Mouse (Mus musculus) gastrocnemius, postnatal 36 days (tissue): ENCODE data around the gene Bbx. TPM values are rescaled to one million over a fixed set of nuclear protein-coding genes. Genes with fewer than 3 reads are reported as not detected.

ENCODE experiments used
- DNase-seq, 2 experiments: peaks; one replicate each; pipeline ENCODE4 v3.0.0; 2022
- intact Hi-C: fragments of 180-260 bp; cut with DNase I; formaldehyde crosslinking; loops from one replicate; pipeline ENCODE4 v1.15.1; 2025
- long read RNA-seq, 2 experiments: library from polyadenylated mRNA; stranded (forward); transcript quantifications; one replicate each; pipeline ENCODE4 v2.0.0; 2021
- total RNA-seq, 2 experiments: library from RNA; stranded (reverse); gene quantifications; 2 replicates each; pipeline ENCODE4 v1.2.3; 2021

Gene Bbx
- total RNA-seq, result 1 to 10 TPM; 6.6 to 6.8 TPM
- long read RNA-seq, experiment 1, result 0 reads
- long read RNA-seq, experiment 2, partial matches to known transcripts, result 1 of 2 reads
- long read RNA-seq, experiment 2, other reads (novel, unspliced or antisense), result 1 of 2 reads

DNA sequence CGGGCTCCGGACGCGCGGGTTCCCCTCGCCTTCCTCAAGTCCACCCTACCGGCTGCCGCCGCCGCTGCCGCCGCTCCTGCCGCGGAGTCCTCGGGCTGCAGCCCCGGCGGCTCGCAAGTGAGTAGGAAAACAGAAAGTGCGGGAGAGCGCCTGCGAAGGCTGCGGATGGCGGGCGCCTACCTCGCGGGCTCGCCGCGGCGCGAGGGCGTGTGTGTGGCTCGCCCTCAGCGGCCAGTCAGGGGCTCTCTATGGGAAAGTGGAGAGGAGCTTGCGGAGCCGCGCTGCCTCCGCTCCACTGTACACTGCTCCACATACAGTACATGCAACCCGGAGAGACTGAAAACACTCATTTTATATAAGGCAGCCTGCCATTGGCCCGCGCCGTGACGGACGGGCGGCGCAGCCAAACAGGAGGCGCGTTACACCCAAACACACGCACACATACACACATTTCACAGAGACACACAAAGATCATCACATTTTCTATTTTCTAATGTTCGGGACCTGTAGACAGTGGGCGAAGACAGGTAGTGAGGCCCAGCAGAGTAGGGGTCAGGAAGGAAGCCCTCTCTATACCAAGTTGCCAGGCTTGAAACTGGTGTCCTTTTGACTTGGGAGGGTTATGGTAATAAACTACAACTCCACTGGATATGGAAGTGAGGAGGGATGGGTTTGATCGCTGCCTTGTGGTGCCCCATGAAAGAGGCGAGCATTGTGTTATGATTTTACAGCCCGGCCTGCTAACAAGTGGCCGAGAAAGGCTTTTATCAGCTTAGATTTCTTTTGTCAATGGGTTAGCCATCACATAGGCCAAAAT, at the start of gene Bbx:
TSS of gene Bbx (minus strand) at position 329 of the 817 bp plus-strand sequence.
- intact Hi-C loops, result loop anchor here (5.0 kb wide), 2 partner anchors 95 to 305 kb away; no protein-coding TSS in a partner anchor

DNA sequence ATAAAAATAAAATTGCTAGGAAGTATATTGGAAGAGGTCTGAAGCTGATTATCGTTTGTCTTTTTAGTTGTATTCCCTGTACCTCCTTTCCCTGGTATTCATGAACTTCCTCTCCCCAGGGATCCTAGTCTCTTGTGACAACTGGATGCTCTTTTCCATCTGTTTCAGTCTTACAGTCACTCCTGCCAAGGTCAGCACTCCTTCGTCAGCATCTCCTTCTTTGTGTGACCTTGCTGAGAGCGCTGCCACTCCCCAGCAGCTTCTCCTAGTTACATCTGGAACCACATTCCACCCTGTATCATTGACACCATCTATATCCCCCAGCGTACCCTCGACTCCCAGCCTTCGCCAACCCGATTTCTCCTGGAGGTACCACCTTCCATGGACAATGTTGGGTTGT, 49.7 kb upstream of the Bbx start:
- intact Hi-C loops, result no loop called here

More for the DNA sequence above, at the start of gene Bbx:
- DNase-seq, result peak; percentile 92 to 100

GRCm38 (mm10) chr16:50481341-50481740, 49.2 kb upstream of the Bbx start:
- DNase-seq, result no peak
- intact Hi-C loops, result no loop called here

More for the DNA sequence above, 49.7 kb upstream of the Bbx start:
- no peak for DNase-seq

- DNase-seq, result no peak
- intact Hi-C loops, result no loop called here
Observed at GRCm38 (mm10) chr16:50478695-50479094, 46.5 kb upstream of the Bbx start.

DNA sequence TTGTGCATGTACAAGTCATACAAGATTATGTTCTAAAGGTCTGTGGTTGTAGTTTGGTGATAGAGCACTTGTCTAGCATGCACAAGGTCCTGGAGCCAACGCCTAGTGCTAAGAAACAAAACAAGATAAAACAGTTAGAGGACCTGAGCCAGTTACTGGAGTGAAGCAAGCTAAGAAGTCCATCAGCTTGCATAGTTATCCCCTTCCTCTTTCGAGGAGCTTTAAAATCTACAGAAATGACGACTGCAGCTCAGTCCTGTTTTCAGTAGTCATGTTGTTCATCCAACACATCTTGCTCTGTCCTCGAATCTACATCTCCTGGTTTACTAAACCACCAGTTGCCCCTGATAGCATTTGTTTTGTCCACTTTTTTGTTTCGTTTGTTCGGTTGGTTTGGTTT, 45.4 kb upstream of the Bbx start:
- intact Hi-C loops, result no loop called here
- no peak for DNase-seq

GRCm38 (mm10) chr16:50462226-50462870, 30.2 kb upstream of the Bbx start:
- intact Hi-C loops, result no loop called here
- no peak for DNase-seq

- intact Hi-C loops, result no loop called here
- DNase-seq, result no peak
Observed at GRCm38 (mm10) chr16:50459146-50459545, 27.0 kb upstream of the Bbx start.

GRCm38 (mm10) chr16:50456053-50456452, 23.9 kb upstream of the Bbx start:
- no peak for DNase-seq
- intact Hi-C loops, result no loop called here

GRCm38 (mm10) chr16:50449086-50449485, 16.9 kb upstream of the Bbx start:
- DNase-seq, result no peak
- intact Hi-C loops, result no loop called here

DNA sequence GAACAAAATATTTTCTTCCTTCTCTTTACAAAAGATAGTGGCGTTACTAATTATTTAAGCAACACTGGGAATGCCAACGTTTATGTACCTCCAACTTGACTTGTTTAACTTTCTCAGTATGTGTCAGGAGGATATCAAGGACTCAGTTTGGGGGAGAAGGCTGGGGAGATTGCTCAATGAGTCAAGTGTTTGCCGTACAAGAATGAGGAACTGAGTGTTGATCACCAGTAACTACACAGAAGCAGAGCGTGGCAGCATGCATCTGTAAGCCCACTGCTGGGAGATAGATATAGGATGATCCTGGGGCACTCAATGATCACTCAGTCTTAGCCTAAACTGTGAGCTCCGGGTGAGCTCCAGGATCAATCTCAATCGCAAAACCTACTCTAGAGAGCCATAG, 12.8 kb upstream of the Bbx start:
- intact Hi-C loops, result no loop called here
- no peak for DNase-seq

DNA sequence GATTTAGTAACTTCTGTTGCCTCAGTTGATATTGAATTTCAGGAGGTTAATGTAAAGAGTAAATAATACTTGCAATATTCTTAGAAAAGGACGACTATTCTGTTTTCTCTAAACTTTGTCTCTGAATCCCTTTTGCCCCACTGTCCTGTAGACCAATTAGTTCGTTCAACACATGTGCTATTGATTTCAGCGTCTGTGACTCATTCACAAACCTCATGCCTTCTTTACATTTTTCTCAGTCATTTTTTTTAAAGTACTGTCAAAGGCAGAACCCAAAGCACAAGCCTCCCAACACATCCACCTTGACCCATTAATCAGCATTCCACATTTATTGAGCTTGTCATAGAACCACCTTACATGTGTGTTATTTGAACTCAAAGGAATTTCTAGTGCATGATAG, 6.6 kb upstream of the Bbx start:
- no peak for DNase-seq
- intact Hi-C loops, result no loop called here

DNA sequence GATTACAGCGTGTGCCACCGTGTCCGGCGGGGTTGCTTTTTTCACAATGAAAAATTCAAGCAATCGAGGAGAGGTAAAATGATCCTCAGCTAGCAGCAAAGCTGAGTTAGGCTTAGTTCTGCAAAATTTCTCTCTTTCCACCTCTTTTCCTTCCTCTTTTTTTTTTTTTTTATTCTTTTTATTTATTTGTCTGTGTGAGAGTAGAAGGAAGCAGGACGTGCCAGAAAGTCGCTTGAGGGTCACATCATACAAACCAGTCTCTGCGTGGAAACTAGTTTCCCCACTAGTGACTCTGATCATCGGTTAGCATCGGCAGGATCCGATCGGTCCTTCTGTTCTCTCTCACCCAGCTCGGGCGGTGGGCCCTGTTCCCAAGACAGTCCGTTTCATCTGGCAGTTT, 5.6 kb upstream of the Bbx start:
- DNase-seq, result no peak
- intact Hi-C loops, result no loop called here

- DNase-seq, result no peak
- intact Hi-C loops, result no loop called here
Observed at GRCm38 (mm10) chr16:50437331-50437730, 5.1 kb upstream of the Bbx start.

GRCm38 (mm10) chr16:50431011-50431981, 894 bp downstream of the Bbx start:
- intact Hi-C loops, result loop anchor here (5.0 kb wide), 2 partner anchors 96 to 306 kb away; no protein-coding TSS in a partner anchor
- DNase-seq, result peak; percentile 8 to 65

- no peak for DNase-seq
- intact Hi-C loops, result loop anchor here (5.0 kb wide), 2 partner anchors 97 to 307 kb away; no protein-coding TSS in a partner anchor
Observed at GRCm38 (mm10) chr16:50430515-50430877, 1.7 kb downstream of the Bbx start.

- DNase-seq, result peak; percentile 16 to 25
- intact Hi-C loops, result loop anchor here (5.0 kb wide), 2 partner anchors 97 to 307 kb away; no protein-coding TSS in a partner anchor
Observed at GRCm38 (mm10) chr16:50429692-50430514, 2.3 kb downstream of the Bbx start.

DNA sequence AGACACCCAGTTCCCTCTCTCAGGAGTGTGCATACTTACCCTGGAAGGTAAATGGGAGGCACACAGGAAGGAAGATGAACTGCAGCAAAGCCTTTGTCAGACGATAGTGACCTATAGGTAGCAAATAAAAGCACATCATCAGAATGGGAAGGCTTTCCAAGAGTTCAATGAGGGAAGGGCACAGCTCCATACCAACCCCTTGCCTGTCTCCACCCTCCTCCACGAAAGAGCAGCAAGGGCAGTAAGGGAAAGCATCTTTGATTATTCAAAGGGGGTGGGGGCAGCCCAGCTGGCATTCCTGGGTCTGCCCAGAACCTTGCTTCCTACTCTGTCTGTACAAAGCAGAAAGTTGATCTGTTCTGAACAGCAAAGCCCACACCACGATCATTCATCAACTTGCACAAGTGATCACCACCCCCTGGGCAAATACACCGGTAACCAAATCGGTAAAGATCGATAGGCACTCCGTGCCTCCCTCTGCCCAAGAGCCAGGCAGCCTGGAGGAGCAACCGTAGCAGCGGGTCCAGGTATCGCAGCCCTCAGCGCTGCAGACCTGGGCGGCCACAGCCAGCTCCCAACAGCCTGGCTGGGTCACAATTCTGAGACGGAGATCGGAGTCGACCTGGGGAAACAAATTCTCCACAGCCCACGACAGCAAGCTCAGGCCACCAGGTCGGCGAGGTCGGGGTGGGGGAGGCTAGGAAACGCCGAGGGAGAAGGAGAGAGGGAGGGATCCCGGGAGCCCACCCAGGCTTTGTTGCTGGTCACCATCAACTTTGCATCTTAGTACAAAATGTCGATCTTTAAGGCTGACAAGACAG, 3.1 kb downstream of the Bbx start:
- no peak for DNase-seq
- intact Hi-C loops, result no loop called here

- intact Hi-C loops, result no loop called here
- no peak for DNase-seq
Observed at GRCm38 (mm10) chr16:50420130-50420529, 12.1 kb downstream of the Bbx start.

DNA sequence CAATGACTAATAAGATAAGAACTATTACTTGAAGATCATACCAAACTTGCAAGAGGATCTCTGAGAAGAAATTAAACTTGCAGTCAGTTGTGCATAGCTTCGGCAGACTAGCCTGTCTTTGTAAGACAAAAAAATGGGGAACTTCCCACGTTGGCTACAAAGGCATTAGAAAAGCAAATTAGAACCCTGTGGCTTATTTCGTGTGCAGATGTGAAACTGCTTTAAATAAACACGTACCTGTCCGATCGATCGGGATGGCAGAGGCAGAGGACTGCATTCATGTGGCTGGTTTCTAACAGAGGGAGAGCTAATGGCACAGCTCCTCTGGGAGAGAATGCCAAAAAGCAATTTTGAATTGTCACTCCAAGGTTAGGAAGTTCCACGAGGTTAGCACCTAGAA, 16.8 kb downstream of the Bbx start:
- intact Hi-C loops, result no loop called here
- no peak for DNase-seq
